Mouse (Mus musculus) embryonic facial prominence, embryonic 13.5 days (tissue): ENCODE results near the gene 1600014C23Rik. TPM values are rescaled to one million over a fixed set of nuclear protein-coding genes. Genes with fewer than 3 reads are reported as not detected.

Experiments
- ATAC-seq: fragments of 200-750 bp; cut with Nextera tagmentation; 2 replicates; pipeline ENCODE4 v1.8.0; 2017; ENCODE audit warnings: low read depth; ENCODE audit not compliant: insufficient number of reproducible peaks, insufficient read depth, low FRiP score, low TSS enrichment
- H3K27ac ChIP-seq: fragments of 300-500 bp; sonication (generic); 2 replicates; pipeline ENCODE4 v1.5.1; 2015; ENCODE audit warnings: moderate library complexity, mild to moderate bottlenecking, inconsistent platforms
- H3K27me3 ChIP-seq: fragments of 300-500 bp; sonication (generic); 2 replicates; pipeline ENCODE4 v1.6.1; 2015; ENCODE audit warnings: mild to moderate bottlenecking, inconsistent platforms
- H3K36me3 ChIP-seq: fragments of 300-500 bp; sonication (generic); 2 replicates; pipeline ENCODE4 v1.6.1; 2015; ENCODE audit warnings: mild to moderate bottlenecking, inconsistent platforms
- H3K4me1 ChIP-seq: fragments of 300-500 bp; sonication (generic); 2 replicates; pipeline ENCODE4 v1.6.1; 2015; ENCODE audit warnings: inconsistent platforms
- H3K4me2 ChIP-seq: fragments of 300-500 bp; sonication (generic); 2 replicates; pipeline ENCODE4 v1.6.1; 2015; ENCODE audit warnings: moderate library complexity, mild to moderate bottlenecking, inconsistent platforms
- H3K4me3 ChIP-seq: fragments of 300-500 bp; sonication (generic); 2 replicates; pipeline ENCODE4 v1.5.1; 2015; ENCODE audit warnings: mild to moderate bottlenecking, inconsistent platforms
- H3K9ac ChIP-seq: fragments of 300-500 bp; sonication (generic); 2 replicates; pipeline ENCODE4 v1.6.1; 2015; ENCODE audit warnings: mild to moderate bottlenecking, inconsistent platforms
- H3K9me3 ChIP-seq: fragments of 300-500 bp; sonication (generic); 2 replicates; pipeline ENCODE4 v1.6.1; 2016; ENCODE audit warnings: inconsistent platforms
- WGBS: fragments of 180-500 bp; shearing (Covaris S2); methylation state at CpG from one replicate; pipeline ENCODE4 v1.1.7; 2015; ENCODE audit warnings: mixed read lengths; 5-methylcytosine and 5-hydroxymethylcytosine counted together
- polyA plus RNA-seq: library from polyadenylated mRNA; unstranded; fragments of >200 nt; fragmentation: Nextera tagmentation; extraction: Ambion mirVana; gene quantifications from 2 replicates; pipeline ENCODE4 v1.2.1, GENCODE M21; 2015

1600014C23Rik gene
- polyA plus RNA-seq, 1 experiment from 2014 or later: not detected

DNA sequence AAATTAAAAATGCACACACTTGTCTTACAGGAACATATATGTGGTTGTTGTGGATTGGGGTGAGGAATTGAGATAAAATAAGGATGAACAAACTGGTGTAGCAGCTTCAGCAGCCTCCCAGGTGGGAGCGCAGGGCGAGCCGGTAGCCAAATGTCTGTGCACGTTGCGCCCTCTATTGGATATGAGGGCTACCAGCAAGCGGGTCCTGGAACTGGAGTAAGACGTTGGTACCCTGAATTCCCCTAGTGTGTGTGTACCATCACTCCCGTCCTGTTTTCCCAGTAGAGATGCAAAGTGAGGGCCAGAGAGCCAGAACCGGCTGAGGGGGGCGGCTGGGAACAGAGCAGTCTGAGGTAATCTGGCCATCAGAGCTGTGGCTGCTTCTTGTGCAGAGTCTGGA, 15.3 kb downstream of the 1600014C23Rik start:
- no peak overlapping the region for H3K4me2 ChIP-seq
- no peak overlapping the region for H3K9ac ChIP-seq
- 11% methylated on average over 10 of the region's 10 CpGs for WGBS
- no peaks in the 10 kb centered on the region for H3K9me3 ChIP-seq
- no peak overlapping the region for H3K27ac ChIP-seq
- no peak overlapping the region for H3K4me3 ChIP-seq
- no peak for ATAC-seq
- no peaks in the 10 kb centered on the region for H3K27me3 ChIP-seq
- no peaks in the 10 kb centered on the region for H3K36me3 ChIP-seq
- H3K4me1 ChIP-seq: peaks cover 6% of the 10 kb centered on the region

DNA sequence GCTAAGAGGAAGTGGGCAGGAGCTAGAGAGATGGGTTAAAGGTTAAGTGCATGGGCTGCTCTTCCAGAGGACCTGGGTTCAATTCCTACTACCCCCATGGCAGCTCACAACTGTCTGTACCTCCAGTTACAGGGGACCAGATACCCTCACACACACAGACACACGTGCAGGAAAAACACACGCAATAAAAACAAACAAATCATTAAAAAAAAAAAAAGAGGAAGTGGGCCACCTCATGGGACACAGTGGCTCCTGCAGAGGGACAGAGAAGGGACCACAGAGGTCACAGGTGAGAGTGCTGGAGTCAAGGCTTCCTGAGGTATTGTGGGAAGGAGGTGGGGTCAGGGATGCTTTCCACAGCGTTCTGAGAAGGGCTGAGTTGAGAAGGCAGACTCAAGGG, 22.1 kb downstream of the 1600014C23Rik start:
- Histone ChIP-seq H3K9me3 (no peaks in the 10 kb centered on the region), H3K27me3 (no peaks in the 10 kb centered on the region), H3K27ac (no peak overlapping the region), H3K4me1 (no peaks in the 10 kb centered on the region), H3K9ac (no peak overlapping the region), H3K4me2 (no peak overlapping the region), H3K36me3 (no peaks in the 10 kb centered on the region), H3K4me3 (no peak overlapping the region)
- WGBS: 49% methylated on average over 3 of the region's 3 CpGs
- no peak for ATAC-seq

DNA sequence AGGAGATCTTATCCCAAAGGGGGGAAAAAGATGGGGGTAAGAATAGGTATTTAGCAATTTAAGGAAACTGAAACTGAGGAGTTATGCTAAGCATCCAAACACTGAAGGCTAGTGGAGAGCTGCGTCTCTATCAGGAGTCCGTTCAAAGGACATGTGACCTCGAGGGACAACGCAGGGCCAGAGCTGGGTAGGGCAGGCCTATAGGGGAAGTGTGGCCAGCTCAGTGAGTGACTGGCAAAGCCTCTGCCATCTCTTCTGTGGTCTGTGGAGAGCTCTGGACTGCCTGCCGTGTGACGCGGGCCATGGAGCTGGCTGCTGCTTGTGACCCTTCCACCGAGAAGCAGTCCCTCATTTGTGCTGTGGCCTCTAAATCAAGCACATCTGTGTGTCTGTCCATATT, 23.2 kb downstream of the 1600014C23Rik start:
- Histone ChIP-seq H3K9me3 (no peaks in the 10 kb centered on the region), H3K4me1 (no peaks in the 10 kb centered on the region), H3K9ac (no peak overlapping the region), H3K36me3 (no peaks in the 10 kb centered on the region), H3K4me2 (no peak overlapping the region), H3K27me3 (no peaks in the 10 kb centered on the region), H3K27ac (no peak overlapping the region), H3K4me3 (no peak overlapping the region)
- 72% methylated on average over 8 of the region's 8 CpGs for WGBS
- ATAC-seq: no peak

DNA sequence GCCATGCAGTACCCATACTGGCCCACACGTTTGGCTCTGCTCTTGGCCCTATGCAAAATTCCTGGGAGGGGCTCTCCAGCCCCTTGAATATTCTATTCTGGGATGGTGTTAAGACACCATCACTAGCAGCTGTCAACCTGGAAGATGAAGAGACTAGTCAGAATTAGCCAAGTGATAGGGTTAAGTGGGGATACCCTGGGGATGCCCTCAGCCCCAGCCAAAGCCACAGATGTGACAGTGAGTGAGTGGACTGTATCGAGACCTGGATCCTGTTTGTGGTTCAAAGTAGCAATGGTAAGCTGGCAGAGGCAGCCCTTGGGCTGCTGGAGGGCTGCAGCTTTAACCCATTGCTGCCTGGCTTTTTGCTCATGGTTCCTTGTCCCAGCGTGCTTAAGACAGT, 23.8 kb downstream of the 1600014C23Rik start:
- 38% methylated on average over 3 of the region's 3 CpGs for WGBS
- Histone ChIP-seq H3K27me3 (no peaks in the 10 kb centered on the region), H3K4me1 (no peaks in the 10 kb centered on the region), H3K27ac (no peak overlapping the region), H3K36me3 (no peaks in the 10 kb centered on the region), H3K9me3 (no peaks in the 10 kb centered on the region), H3K9ac (no peak overlapping the region), H3K4me3 (no peak overlapping the region), H3K4me2 (no peak overlapping the region)
- no peak for ATAC-seq

DNA sequence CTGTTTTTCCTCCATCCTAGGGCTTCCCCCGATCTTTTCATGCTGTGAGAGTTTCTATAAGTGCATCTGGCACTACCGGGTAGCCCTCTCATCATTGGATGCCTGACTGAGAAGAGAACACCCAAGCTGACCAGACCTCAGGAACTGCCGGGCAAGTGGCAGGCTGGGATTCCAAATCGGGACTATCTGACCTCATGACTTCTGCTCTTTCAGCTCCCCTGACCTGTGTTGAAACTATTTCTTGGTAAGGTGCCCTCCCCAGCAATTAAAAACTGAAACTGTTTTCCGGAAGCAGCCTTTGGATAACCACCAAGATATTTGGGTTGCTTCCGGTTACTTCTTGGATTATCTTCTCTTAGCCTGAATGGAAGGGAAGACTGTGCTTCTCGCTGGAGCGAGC, 25.5 kb downstream of the 1600014C23Rik start:
- WGBS: 82% methylated on average over 8 of the region's 8 CpGs
- Histone ChIP-seq H3K27me3 (no peaks in the 10 kb centered on the region), H3K4me1 (no peaks in the 10 kb centered on the region), H3K27ac (no peak overlapping the region), H3K9me3 (no peaks in the 10 kb centered on the region), H3K36me3 (no peaks in the 10 kb centered on the region), H3K4me3 (no peak overlapping the region), H3K4me2 (no peak overlapping the region), H3K9ac (no peak overlapping the region)
- ATAC-seq: no peak

DNA sequence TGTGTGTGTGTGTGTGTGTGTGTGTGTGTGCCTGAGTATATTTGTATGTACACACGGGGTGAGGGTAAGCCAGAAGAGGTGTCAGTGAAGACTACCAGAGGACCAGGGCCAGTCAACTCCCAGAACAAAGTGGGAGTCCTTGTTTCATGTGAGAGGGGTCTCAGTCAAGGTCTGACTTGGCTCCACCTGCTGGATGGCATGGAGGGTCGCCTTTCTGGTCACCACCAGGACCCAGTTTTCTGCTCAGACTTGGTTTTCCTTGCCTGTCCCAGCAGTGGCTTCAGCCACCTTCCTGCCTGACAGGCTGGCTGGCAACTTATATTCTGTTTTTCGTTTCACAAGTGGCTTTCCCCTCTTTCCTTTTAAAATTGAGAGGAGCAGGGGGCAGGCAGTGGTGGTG, 26.3 kb downstream of the 1600014C23Rik start:
- H3K4me3 ChIP-seq: no peak overlapping the region
- no peaks in the 10 kb centered on the region for H3K4me1 ChIP-seq
- H3K9ac ChIP-seq: no peak overlapping the region
- ATAC-seq: no peak
- 24% methylated on average over 3 of the region's 3 CpGs for WGBS
- H3K27ac ChIP-seq: no peak overlapping the region
- no peak overlapping the region for H3K4me2 ChIP-seq
- no peaks in the 10 kb centered on the region for H3K9me3 ChIP-seq
- H3K27me3 ChIP-seq: no peaks in the 10 kb centered on the region
- H3K36me3 ChIP-seq: no peaks in the 10 kb centered on the region

DNA sequence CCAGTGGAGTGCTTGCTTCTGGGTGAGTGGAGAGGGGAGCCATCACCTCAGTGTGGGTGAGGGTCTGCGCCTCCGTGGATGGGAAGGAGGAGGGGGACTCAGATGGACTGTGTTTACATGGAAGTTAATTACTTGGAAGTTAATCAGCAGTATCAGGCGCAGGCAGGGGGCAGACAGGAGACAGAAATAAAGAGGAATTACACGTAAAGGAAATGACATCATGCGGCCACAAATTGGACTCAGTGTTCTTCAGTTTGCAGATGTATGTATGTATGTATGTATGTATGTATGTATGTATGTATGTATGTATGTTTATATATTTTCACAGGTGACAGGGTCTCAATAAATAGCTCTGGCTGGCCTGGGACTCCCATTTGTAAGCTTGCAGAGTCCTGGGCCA, 26.8 kb downstream of the 1600014C23Rik start:
- H3K4me1 ChIP-seq: no peaks in the 10 kb centered on the region
- H3K9me3 ChIP-seq: no peaks in the 10 kb centered on the region
- H3K4me2 ChIP-seq: no peak overlapping the region
- no peaks in the 10 kb centered on the region for H3K36me3 ChIP-seq
- no peaks in the 10 kb centered on the region for H3K27me3 ChIP-seq
- no peak overlapping the region for H3K27ac ChIP-seq
- 66% methylated on average over 5 of the region's 5 CpGs for WGBS
- H3K4me3 ChIP-seq: no peak overlapping the region
- H3K9ac ChIP-seq: no peak overlapping the region
- no peak for ATAC-seq

DNA sequence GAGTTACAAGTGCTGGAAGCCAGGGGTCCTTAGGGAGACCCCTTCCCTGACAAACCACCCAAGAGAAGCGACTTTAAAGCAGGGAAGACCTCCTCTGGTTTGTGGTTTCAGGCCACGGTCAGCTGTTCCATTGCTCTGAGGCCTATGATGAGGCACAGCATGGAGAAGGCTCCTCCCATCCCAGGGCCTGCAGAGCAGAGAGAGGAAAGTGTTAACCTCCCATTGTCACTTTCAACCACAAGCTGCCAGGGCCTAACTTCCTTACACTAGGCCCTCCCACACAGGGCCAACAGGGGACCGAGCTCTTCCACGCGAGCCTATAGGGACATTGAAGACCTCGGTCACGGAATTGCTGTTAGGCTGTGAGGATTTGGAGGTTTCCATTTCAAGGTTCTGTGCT, 30.5 kb downstream of the 1600014C23Rik start:
- Histone ChIP-seq H3K4me1 (peaks cover 17% of the 10 kb centered on the region; the same call in 1 of the 2 replicates), H3K4me2 (no peak overlapping the region), H3K4me3 (no peak overlapping the region), H3K9me3 (no peaks in the 10 kb centered on the region), H3K9ac (no peak overlapping the region), H3K27me3 (no peaks in the 10 kb centered on the region), H3K27ac (0 out of 2 replicates have a peak overlapping the region, but pooled peaks have one; percentile 14), H3K36me3 (peaks cover 15% of the 10 kb centered on the region)
- no peak for ATAC-seq
- 53% methylated on average over 7 of the region's 7 CpGs for WGBS

DNA sequence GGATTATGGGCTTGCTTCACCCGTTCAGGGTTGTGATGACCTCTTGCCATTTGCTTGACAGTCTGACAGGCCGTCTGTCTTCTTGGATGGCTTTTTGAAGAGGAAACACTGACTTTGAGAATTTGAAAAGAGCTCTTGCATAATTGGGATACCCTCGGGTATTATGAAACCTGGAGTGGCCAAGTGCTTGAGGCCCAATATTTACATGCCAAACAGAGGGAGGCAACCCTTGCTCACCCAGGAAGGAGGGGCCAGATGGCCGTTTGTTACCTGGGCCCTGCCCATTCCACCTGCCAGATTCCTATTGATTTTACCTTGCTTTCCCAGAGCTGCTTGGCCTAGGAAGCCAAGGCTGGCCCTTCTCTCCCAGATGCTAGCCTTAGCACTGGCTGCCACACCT, 31.4 kb downstream of the 1600014C23Rik start:
- Histone ChIP-seq H3K9me3 (no peaks in the 10 kb centered on the region), H3K27ac (no peak overlapping the region), H3K27me3 (no peaks in the 10 kb centered on the region), H3K36me3 (peaks cover 22% of the 10 kb centered on the region), H3K4me1 (peaks cover 17% of the 10 kb centered on the region; the same call in 1 of the 2 replicates), H3K4me2 (no peak overlapping the region), H3K4me3 (no peak overlapping the region), H3K9ac (no peak overlapping the region)
- ATAC-seq: no peak
- 60% methylated on average over 4 of the region's 4 CpGs for WGBS

DNA sequence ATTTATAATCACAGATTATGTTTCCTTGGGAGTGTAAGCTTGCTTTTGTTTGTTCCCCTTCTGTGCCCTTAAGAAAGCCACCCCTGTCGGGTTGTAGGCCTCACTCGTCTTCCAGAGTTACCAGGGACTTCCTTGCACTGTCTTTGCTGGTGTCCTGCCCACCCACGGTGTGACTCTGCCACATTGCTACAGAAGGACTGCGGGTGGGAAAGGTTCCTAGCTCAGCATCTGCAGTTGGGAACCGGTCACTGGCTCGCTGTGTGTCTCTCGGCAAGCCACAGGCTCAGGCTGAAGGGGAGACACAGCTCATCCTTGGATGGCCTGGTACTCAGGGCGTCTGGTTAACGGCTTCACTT, 32.4 kb downstream of the 1600014C23Rik start:
- Histone ChIP-seq H3K9ac (0 out of 2 replicates have a peak overlapping the region, but pooled peaks have one; percentile 40), H3K27ac (peak overlapping the region; percentile 34; the same call in 1 of the 2 replicates), H3K4me2 (no peak overlapping the region), H3K4me3 (no peak overlapping the region), H3K36me3 (peaks cover 31% of the 10 kb centered on the region), H3K9me3 (no peaks in the 10 kb centered on the region), H3K27me3 (no peaks in the 10 kb centered on the region), H3K4me1 (peaks cover 17% of the 10 kb centered on the region; the same call in 1 of the 2 replicates)
- 59% methylated on average over 9 of the region's 9 CpGs for WGBS
- no peak for ATAC-seq

DNA sequence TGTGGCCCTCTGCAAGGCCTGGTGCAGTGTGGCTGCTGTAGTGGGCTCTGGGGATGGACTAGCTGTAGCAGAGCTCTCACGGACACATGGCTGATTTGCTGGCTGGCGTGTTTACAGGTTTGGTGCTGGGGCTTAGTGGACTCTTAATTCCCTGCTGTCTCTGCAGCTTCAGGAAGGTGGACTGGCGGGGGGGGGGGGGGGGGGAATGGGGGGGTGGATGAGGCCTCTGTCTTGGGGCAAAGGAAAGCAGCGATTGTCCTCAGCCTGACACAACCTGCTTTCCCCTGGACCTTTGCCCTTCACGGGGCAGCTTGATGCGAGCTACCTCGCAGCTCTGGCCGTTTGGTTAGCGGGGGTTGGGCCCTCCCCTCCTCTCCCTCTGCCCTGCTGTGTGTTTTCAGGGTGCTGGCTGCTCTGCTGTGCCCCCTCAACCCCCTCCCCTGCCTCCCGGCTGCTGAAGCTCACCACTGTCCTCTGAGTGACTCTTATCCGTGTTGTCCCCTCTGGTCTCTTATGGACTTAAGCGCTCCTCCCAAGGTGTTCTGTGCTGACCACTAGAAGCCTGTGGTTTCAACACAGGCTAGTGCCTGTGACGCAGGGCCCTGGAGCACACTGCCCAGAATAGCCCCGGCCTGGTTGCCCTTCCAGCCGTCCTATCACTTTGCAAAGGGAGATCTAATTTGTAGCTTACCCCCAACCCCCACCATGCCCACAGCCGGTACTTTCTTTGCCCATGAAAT, 33.0 kb downstream of the 1600014C23Rik start:
- peak overlapping the region; percentile 34; the same call in 1 of the 2 replicates for H3K27ac ChIP-seq

DNA sequence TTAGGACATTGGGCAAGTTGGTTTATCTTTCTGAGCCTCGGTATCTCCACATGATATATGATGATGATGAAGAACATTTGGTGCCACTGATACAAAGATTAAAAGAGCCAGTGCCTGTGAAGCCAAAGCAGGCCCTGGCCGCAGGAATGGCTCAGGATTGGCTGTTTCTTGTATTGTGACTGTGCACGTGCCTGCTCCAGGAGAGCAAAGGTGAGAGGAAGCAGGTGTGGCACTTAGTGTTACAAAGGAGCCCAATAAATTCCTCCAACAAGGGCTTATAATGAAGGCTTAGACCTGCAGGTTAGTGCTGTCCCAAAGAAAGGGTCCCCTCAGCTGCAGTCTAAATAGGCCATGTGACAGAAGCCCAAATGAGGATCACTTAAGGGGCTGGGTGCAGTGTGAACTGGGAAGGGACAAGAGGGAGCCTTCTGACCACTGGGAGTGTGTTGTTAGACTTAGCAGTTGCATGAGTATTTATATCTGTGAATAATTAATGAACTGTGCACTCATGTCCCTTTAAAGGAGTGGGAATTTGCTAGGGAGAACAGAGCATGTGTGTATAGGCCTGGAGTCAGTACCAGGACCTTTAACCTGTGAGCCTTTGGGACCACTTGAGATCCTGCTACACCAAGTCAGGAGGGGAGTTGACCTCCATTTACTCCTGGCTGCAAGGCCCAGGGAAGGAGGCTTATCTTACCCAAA, 34.5 kb downstream of the 1600014C23Rik start:
- Histone ChIP-seq H3K4me2 (no peak overlapping the region), H3K9ac (no peak overlapping the region), H3K9me3 (no peaks in the 10 kb centered on the region), H3K36me3 (peaks cover 32% of the 10 kb centered on the region), H3K4me3 (no peak overlapping the region), H3K27ac (no peak overlapping the region), H3K27me3 (no peaks in the 10 kb centered on the region), H3K4me1 (peaks cover 17% of the 10 kb centered on the region; the same call in 1 of the 2 replicates)
- 94% methylated on average over 3 of the region's 3 CpGs for WGBS
- no peak for ATAC-seq

More for the DNA sequence above, 33.0 kb downstream of the 1600014C23Rik start:
- H3K4me2 ChIP-seq: no peak overlapping the region
- peaks cover 17% of the 10 kb centered on the region; the same call in 1 of the 2 replicates for H3K4me1 ChIP-seq
- WGBS: 54% methylated on average over 9 of the region's 16 CpGs
- H3K4me3 ChIP-seq: no peak overlapping the region
- peaks cover 32% of the 10 kb centered on the region for H3K36me3 ChIP-seq
- no peaks in the 10 kb centered on the region for H3K9me3 ChIP-seq
- no peak for ATAC-seq
- H3K27me3 ChIP-seq: no peaks in the 10 kb centered on the region
- H3K9ac ChIP-seq: 0 out of 2 replicates have a peak overlapping the region, but pooled peaks have one; percentile 40
